Mouse (Mus musculus): ENCODE data around the gene Gkn2.

The Gkn2 gene

GRCm38 (mm10) chr6:87399886-87400566, 26.9 kb downstream of the Gkn2 start:
- DNase-seq (ENCODE audit: low read depth, low spot score), result no peak

- no peak for DNase-seq (ENCODE audit: low read depth, low spot score)
These were observed 28.3 kb downstream of the Gkn2 start for GRCm38 (mm10) chr6:87401456-87401855.

GRCm38 (mm10) chr6:87412011-87412410, 38.9 kb downstream of the Gkn2 start:
- DNase-seq (ENCODE audit: low read depth, low spot score), result peak; percentile 40

GRCm38 (mm10) chr6:87422304-87422703, 49.1 kb downstream of the Gkn2 start:
- DNase-seq (ENCODE audit: low read depth, low spot score), result no peak

- DNase-seq (ENCODE audit: low read depth, low spot score), result no peak
These were observed 51.1 kb downstream of the Gkn2 start for GRCm38 (mm10) chr6:87424037-87424816.

- no peak for DNase-seq (ENCODE audit: low read depth, low spot score)
These were observed 53.8 kb downstream of the Gkn2 start for GRCm38 (mm10) chr6:87426954-87427353.

- no peak for DNase-seq (ENCODE audit: low read depth, low spot score)
These were observed 54.5 kb downstream of the Gkn2 start for GRCm38 (mm10) chr6:87427616-87428015.

GRCm38 (mm10) chr6:87428487-87429044, 55.4 kb downstream of the Gkn2 start, which contains the start of gene Bmp10:
Gene Bmp10, plus strand, starts transcription at chr6:87428994.
- DNase-seq (ENCODE audit: low read depth, low spot score), result no peak
